Mouse (Mus musculus) spleen, postnatal 14 days (tissue): ENCODE measurements around the gene Nufip1.

ENCODE experiments used
- DNase-seq, 2 experiments: peaks; one replicate each; pipeline ENCODE4 v3.0.0; 2021 to 2022; ENCODE audit warnings: low spot score in 2 of 2

Gene Nufip1

GRCm38 (mm10) chr14:76110396-76111221 lies at the start of gene Nufip1, which contains the start of gene Gpalpp1:
Gene Nufip1, plus strand, starts transcription at chr14:76110891.
Gene Gpalpp1, minus strand, starts transcription at chr14:76110760.
- peak; percentile 61 to 74 for DNase-seq

DNA sequence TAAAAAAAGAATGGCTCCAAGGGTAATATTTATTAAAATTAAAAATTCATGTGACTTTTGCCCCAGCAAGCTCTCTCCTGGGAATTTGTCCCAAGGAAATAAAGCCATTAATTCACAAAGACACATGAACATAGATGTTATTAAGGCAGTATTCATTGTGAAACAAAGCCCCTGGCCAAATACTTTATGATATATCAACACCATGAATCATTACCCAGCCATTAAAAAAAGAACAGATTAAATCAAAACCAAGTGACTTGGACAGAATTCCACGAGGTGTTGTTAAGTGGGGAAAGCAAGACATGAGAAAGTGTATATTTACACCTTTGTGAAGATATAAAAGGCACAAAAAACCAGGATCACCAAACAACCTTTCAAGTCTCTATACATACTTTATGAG lies 43.5 kb upstream of the Nufip1 start:
- no peak for DNase-seq

- no peak for DNase-seq
These were observed 42.4 kb upstream of the Nufip1 start for GRCm38 (mm10) chr14:76068296-76068695.

DNA sequence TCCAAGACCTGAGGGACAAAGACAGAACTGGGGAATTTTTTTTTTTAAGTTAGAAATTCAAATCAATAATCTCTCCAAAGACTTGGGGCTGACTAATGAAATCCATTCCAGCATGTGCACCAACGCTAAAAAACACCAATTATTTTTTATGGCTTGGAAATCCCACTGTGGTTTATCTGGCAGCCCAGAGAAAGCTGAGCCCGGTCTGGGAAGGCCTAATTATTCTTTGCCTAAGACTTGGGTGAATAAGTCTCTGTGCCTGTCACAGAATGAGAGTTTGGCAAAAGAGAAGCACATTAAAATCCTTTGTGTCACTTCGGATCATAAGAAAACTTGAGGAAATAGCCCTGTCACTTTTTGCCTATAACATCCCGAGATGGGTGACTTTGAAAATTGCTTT lies 41.4 kb upstream of the Nufip1 start:
- no peak for DNase-seq

DNA sequence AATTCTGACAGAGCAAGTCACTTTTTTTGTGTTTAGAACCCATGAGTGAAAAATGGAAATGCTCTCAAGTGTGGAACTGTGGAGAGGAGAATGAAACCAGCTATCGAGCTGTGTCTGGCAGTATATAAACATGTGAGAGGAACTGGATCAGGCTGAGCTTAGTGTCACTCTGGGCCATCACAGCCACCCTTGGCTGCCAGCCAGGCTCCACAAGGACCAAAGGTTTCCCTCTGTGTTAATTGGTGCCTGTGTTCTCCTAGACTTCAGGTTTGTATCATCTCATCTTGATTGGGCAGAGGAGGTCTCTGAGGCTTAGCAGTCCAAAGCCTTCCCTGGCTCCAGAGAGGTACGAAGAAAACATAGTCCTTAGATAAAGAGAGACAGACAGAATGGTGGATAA lies 38.1 kb upstream of the Nufip1 start:
- DNase-seq = no peak

- DNase-seq = no peak
These were observed 36.5 kb upstream of the Nufip1 start for GRCm38 (mm10) chr14:76074206-76074605.

GRCm38 (mm10) chr14:76075721-76076120 lies 35.0 kb upstream of the Nufip1 start:
- DNase-seq = no peak

GRCm38 (mm10) chr14:76076602-76077001 lies 34.1 kb upstream of the Nufip1 start:
- DNase-seq = no peak

- DNase-seq = no peak
These were observed 33.6 kb upstream of the Nufip1 start for GRCm38 (mm10) chr14:76077088-76077491.

GRCm38 (mm10) chr14:76081451-76081850 lies 29.2 kb upstream of the Nufip1 start:
- no peak for DNase-seq

- DNase-seq = no peak
These were observed 28.5 kb upstream of the Nufip1 start for GRCm38 (mm10) chr14:76082086-76082636.

DNA sequence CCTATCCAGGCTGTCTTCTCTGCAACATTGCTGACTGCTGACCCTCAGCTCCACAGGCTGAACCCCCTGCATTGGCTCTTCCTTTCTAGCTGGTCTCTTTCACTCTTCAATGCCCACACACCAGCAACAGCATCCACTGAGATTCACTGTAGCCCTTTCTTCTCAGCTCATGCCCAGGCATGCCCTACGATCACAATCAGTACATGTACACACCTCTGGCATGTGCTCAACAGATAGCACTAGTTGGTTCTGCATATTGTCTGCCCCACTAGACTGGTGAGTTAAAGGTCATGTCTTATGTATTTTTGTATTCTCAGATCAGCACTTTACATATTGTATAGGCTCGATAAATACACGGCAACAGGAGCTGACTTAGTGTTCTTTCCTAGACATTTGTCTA lies 26.5 kb upstream of the Nufip1 start:
- DNase-seq = no peak

DNA sequence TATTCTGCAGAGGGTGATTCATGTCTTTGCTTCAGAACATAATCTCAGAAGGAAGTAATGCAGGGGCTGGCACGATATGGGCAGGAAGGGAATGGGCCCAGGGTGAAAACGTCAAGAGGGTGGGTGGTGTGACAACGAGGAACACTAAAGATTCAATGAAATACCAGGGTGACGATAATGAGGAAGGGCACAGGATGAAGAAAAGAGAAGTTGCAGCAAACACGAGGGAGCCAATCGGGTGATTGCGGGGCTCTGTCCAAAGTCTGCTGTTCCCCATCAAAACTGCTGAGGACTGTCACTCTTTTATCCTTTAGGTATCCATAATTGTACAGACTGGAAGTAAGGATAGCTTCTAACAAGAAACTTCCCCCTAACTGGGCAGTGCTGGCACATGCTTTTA lies 13.4 kb upstream of the Nufip1 start:
- no peak for DNase-seq

- no peak for DNase-seq
These were observed 12.9 kb upstream of the Nufip1 start for GRCm38 (mm10) chr14:76097815-76098214.

DNA sequence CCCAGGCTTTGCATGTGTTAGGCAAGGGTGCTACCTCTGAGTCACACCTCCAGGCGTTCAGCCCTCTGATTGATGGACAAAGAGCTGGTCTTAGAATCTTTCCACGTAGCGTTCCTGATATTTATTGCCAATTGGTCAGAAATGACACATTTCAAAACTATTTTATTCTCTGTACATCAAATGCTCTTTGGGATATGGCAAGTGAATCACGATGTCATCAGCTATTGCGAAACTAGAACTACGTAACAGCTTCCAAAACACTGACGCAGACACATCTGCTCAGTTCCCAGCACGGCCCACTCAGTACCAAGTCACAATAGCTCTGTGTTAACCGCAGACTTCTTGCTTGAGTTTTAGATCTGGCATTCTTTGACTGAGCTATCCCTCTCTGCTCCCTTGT lies 11.1 kb upstream of the Nufip1 start:
- DNase-seq = no peak

DNA sequence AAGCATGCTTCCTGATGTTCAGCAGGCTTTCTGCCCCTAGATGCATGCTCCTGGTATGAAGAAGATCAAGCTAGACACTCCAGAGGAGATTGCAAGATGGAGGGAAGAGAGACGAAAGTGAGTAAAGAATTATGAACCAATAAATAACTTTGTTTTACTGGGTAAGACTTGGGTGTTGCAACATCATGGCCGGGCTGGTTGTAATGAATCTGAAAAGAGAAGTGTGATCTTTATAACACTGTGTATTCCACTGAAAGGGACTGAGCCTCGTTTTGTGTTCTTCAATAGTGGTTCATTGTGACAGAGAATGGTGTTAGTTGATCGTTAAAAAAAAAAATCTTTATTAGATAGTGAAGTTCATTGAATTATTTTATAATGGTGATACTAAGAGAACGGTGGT lies 5.1 kb downstream of the Nufip1 start:
- DNase-seq = no peak

DNA sequence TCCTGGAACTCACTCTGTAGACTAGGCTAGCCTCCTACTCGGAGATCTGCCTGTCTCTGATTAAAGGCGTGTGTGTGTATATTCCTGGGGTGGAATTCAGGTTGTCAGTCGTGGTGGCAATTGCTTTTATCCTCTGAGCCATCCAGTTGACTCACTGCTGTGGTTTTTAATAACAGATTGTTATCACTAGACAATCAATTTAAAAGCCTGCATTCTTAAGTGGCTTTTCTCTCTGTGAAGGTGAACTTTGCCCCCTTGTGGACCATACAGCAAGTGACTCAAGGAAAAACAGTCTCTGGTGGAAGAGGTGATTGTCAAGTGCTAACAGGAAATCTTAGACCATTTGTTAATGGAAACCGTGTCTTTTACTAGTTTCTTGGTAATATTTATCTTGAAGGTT lies 8.3 kb downstream of the Nufip1 start:
- DNase-seq = no peak

DNA sequence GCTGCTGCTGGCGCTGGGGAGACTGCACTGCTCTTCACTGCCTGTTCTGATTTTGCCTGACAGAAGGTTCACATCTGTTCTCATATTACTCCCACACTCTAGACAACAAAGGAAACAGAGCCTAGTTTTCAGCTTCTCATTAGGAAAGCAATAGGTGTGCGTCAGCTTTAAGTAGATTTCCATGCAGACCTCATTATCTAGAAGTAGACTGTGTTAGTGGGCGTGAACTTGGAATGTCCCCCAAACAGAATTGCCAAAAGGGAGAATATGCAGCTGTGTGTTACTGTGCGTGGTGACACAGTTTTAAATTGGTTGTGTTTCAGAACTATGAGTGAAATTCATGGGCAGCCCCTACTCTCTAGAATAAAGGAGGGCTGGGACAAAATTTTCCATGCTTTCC lies 9.8 kb downstream of the Nufip1 start:
- DNase-seq = no peak

DNA sequence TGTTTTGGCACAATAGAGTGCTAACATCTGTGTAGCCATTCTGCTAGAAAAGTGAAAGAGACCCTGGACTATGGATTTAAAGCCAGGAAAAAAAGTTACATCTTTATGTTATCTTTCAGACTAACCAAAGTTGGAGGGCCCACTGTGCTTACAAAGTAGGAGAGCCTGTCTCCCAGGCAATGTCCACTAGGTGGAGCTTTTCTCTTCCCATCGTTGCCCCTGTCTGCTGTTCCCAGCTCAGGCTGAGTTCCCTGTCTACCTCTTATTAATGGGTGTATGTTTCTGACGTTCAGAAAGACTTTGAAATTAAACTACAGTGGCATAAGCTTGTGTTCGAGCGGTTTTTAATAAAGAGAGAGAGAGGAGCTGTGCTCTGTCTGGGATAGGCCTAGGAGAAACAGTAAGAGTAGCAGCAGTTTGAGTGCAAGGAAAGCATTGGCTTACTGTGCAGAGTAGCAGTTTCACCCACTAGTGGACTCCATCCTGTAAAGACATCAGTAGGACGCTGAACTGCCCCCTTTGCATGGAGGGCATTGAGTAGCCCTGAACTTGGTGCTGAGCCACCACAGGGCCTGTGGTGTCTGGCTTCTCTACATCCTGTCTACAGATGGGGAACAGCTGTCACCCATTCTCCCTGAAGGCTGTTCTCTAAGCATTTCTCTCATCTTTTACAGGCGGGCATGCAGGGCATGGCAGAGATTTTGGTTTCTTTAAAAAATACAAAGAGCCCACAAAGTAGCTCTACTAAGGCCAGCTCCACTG lies 11.4 kb downstream of the Nufip1 start:
- peak in 1 of 2 experiments; percentile 6 for DNase-seq

DNA sequence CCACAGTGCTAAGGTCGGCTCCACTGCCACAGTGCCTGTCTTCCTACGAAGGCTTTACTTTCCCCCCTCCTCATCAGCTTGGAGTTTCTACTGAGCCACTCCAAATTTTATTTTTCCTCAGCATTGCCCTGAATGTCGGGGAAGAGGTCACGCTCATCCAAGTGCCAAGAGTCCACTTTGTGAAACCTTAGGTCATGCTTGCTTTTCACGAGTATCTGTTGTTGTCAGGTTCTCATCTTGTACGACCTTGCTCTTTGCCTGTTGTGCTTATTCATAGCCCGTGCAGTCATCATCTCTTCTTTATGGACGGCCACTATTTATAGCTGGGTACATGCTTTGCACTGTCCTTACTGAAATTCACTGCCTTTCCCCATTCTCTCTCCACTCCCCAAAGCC lies 12.0 kb downstream of the Nufip1 start:
- DNase-seq = no peak

GRCm38 (mm10) chr14:76127311-76127710 lies 16.6 kb downstream of the Nufip1 start:
- DNase-seq = no peak

DNA sequence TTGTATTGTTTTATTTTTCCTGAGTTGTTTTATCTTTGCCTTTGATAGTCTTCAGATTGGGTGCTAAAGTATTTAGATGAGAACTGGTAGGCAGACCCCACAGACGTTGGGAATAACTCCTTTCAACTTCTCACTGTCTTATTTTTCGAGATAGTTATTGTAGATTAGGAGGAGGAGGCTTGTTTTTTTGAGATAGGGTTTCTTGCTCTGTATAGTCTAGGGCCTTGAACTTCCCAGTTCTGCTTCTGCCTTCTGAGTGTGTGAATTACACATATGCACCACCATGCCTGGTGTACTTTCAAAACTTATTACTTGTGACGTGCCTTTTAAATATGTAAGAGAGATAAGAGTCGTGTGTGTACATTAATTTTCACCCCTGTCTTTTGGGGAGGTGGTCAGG lies 17.5 kb downstream of the Nufip1 start:
- DNase-seq = no peak

DNA sequence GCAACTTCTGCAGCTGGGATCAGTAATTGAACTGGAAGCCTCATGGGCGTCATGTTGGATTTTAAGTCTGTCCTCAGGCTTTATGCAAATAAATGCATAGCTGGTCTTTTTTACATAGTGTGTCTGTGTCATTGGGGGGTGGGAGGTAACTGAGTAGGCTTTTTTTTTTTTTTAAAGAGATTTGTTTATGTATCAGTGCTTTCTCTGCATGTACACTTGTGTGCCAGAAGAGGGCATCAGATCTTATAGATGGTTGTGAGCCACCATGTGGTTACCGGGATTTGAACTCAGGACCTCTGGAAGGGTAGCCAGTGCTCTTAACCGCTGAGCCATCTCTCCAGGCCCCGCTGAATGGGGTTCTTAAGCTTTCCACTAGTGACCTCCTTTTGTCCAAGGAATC lies 24.3 kb downstream of the Nufip1 start:
- DNase-seq = no peak
